Mouse (Mus musculus) small intestine, adult 2 months (tissue): ENCODE measurements around the gene Sobp.

Experiments
- CTCF ChIP-seq: fragments of 200-500 bp; IDR thresholded peaks from 2 replicates; pipeline ENCODE4 v1.5.1; 2012; ENCODE audit warnings: low read depth, mild to moderate bottlenecking, control low read depth, inconsistent platforms, low read length, moderate library complexity, mixed read lengths; ENCODE audit not compliant: insufficient replicate concordance, insufficient read length; ENCODE audit errors: extremely low read depth
- POLR2A ChIP-seq: fragments of 200-500 bp; IDR thresholded peaks from 2 replicates; pipeline ENCODE4 v1.6.1; 2012; ENCODE audit warnings: low read depth, mild to moderate bottlenecking, control low read depth, inconsistent platforms, low read length, moderate library complexity

DNA sequence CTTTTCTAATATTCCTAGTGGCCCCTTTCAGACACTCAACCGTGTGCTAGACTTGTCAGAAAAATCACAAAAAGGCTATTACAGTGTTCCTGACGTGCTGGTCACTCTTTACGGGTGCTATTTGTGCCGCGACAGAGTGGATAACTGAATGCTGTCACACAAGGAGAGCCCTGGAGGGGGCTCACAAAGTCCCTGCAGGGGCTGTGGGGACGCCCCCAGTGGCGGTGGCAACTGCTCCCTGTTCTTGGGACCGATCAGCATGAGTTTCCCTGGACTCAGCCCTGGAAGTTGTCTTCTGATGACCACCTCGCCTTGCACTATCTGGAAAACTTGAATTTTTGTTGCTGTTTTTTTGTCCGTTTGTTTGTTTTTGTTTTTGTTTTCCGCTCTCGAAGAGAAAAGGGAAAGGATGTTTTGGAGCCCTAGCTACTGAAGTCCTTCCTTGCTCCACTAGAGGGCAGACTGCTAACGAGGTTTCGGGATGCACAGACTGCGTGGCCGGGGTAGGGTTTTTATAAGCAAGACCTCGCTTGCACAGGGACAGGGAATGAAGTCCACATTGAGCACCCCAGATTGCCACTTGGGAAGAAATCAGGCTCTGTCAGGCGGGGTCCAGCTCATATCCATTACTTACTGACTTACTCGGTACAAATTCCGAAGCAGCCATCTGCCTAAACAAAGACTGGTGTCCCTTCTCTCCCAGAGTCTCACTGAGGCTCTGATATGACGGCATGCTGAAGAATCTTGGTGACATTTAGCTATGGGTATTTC is 216.3 kb downstream of the Sobp start:
- TF ChIP-seq CTCF = peak; percentile 80; the same call in 1 of the 2 replicates
- no peak for TF ChIP-seq POLR2A
